Mouse (Mus musculus) brown adipose tissue, adult 24 weeks (tissue): ENCODE results near the gene Fam161a. TPM values are rescaled to one million over a fixed set of nuclear protein-coding genes. Genes with fewer than 3 reads are reported as not detected.
"Not testable (repeated sequence)": the region's sequence is repeated elsewhere in the genome, so short reads cannot be mapped to it uniquely, and the experiment has no call there.

ENCODE experiments used
- H3K27ac ChIP-seq: fragments of 200-500 bp; replicated peaks from 2 replicates; pipeline ENCODE4 v1.5.1; 2012; ENCODE audit warnings: low read depth, mild to moderate bottlenecking, low read length
- H3K4me1 ChIP-seq: fragments of 200-500 bp; 2 replicates; pipeline ENCODE4 v1.6.1; 2012; ENCODE audit warnings: low read length, mixed read lengths; ENCODE audit not compliant: control insufficient read depth, insufficient read depth, insufficient read length
- H3K4me3 ChIP-seq: fragments of 200-500 bp; 2 replicates; pipeline ENCODE4 v1.5.1; 2012; ENCODE audit warnings: low read depth, mild to moderate bottlenecking, low read length, moderate library complexity; ENCODE audit not compliant: insufficient read depth
- polyA plus RNA-seq: library from polyadenylated mRNA; stranded (reverse); fragments of >200 nt; gene quantifications from 2 replicates; pipeline ENCODE4 v1.2.4, GENCODE M21; 2012; ENCODE audit not compliant: missing spikeins, insufficient read depth, insufficient read length

The Fam161a gene
- polyA plus RNA-seq, 1 experiment: 5.5 TPM

- peak overlapping the region; percentile 55 for H3K27ac ChIP-seq
- H3K4me3 ChIP-seq: no peak overlapping the region
- H3K4me1 ChIP-seq: peaks cover 4% of the 10 kb centered on the region; the same call in 1 of the 2 replicates
These were observed 56.5 kb downstream of the Fam161a start for GRCm38 (mm10) chr11:23063857-23064256.

- not testable (repeated sequence) for H3K4me3 ChIP-seq, H3K4me1 ChIP-seq, H3K27ac ChIP-seq
These were observed 56.9 kb downstream of the Fam161a start for GRCm38 (mm10) chr11:23064276-23064675.

GRCm38 (mm10) chr11:23065167-23065668, 57.9 kb downstream of the Fam161a start:
- no peak overlapping the region for H3K4me3 ChIP-seq
- no peak overlapping the region for H3K27ac ChIP-seq
- H3K4me1 ChIP-seq: peaks cover 4% of the 10 kb centered on the region; the same call in 1 of the 2 replicates

GRCm38 (mm10) chr11:23067395-23068136, 60.2 kb downstream of the Fam161a start:
- peak overlapping the region; percentile 58 for H3K27ac ChIP-seq
- peak overlapping the region; percentile 71 for H3K4me3 ChIP-seq
- H3K4me1 ChIP-seq: peaks cover 4% of the 10 kb centered on the region; the same call in 1 of the 2 replicates

GRCm38 (mm10) chr11:23068201-23068600, 60.9 kb downstream of the Fam161a start:
- Histone ChIP-seq H3K27ac (peak overlapping the region; percentile 27), H3K4me1 (peaks cover 2% of the 10 kb centered on the region; the same call in 1 of the 2 replicates), H3K4me3 (peak overlapping the region; percentile 71)

- not testable (repeated sequence) for H3K4me3 ChIP-seq, H3K4me1 ChIP-seq, H3K27ac ChIP-seq
These were observed 61.7 kb downstream of the Fam161a start for GRCm38 (mm10) chr11:23068986-23069385.

- Histone ChIP-seq H3K4me3 (no peak overlapping the region), H3K4me1 (no peaks in the 10 kb centered on the region), H3K27ac (no peak overlapping the region)
These were observed 67.5 kb downstream of the Fam161a start for GRCm38 (mm10) chr11:23074841-23075240.

GRCm38 (mm10) chr11:23078541-23078940, 71.2 kb downstream of the Fam161a start:
- Histone ChIP-seq H3K4me1 (peaks cover 3% of the 10 kb centered on the region; the same call in 1 of the 2 replicates), H3K27ac (no peak overlapping the region), H3K4me3 (no peak overlapping the region)

Other genes with a start within 250 kb of the Fam161a start
- not detected in 2 replicates for gene B3gnt2, start 146.6 kb upstream of the Fam161a start, polyA plus RNA-seq
- gene Zrsr1, start 35.5 kb upstream of the Fam161a start, polyA plus RNA-seq: 29.4 and 32.5 TPM in 2 replicates
- 5.4 and 5.8 TPM in 2 replicates for gene Gm28048, start 25.4 kb upstream of the Fam161a start, polyA plus RNA-seq
- gene Commd1, start 25.1 kb upstream of the Fam161a start, polyA plus RNA-seq: 196 and 213 TPM in 2 replicates
- 98.0 and 116 TPM in 2 replicates for gene Cct4, start 17.0 kb upstream of the Fam161a start, polyA plus RNA-seq
- 22.1 and 33.0 TPM in 2 replicates for gene Xpo1, start 248.5 kb downstream of the Fam161a start, polyA plus RNA-seq